ENCODE assay signal across 8 mouse cellular contexts in the genomic region with DNA sequence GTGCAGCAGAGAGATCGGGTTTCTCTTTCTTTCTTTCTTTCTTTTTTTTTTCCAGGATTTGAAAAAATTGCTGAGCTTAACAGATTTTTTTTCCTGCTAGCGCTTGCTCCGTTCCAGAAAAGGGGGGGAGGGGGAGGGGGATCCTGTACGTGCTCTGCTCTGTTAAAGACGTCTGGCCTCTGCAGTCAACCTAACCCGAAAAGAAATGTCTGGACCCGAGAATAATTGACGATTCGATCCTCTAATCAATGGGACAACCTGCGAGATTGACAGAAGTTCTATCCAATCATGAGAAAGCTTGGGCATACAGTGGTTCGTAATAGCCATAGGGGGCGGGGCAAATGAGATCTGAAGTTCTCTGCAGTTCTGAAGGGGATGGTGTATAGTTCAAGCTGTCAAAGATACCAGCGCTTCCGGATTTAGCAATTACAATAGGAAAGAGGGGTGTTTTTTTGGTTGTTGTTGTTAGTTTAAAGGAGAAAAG. TPM values are rescaled to one million over a fixed set of nuclear protein-coding genes. Genes with fewer than 3 reads are reported as not detected.
DNase-seq lines count a peak whose midpoint lies in the region; ATAC-seq and TF ChIP-seq lines count a peak whose summit lies in the region.

No protein-coding gene starts in this region.

- H3K4me2 ChIP-seq in hindbrain, postnatal 0 days (ENCODE audit: low read depth, low read length), result peak overlapping the region; percentile 85

- H3K9ac ChIP-seq in hindbrain, postnatal 0 days (replicated peaks; ENCODE audit: low read length), result peak overlapping the region; percentile 31; the same call in 1 of the 2 replicates

- no peaks in the 10 kb centered on the region for H3K27me3 ChIP-seq in hindbrain, postnatal 0 days (ENCODE audit: insufficient read depth, low read length)

- TF ChIP-seq POLR2A in cortical plate, adult 2 months (IDR thresholded peaks at IDR 0.05; ENCODE audit: extremely low read depth, insufficient read depth, low read length), result no peak

- H3K79me2 ChIP-seq in macrophage (ENCODE audit: inconsistent target), result no peaks in the 10 kb centered on the region

- intact Hi-C loops in gastrocnemius, adult 2 months (cut with DNase I), result loop anchor here (2.0 kb wide), 1 partner anchor 96 kb away; no protein-coding TSS in a partner anchor

- peak; percentile 93 to 99 for DNase-seq in adrenal gland, adult (ENCODE audit: inconsistent age in 2 of 2, low spot score in 1 of 2)
- DNase-seq in gastrocnemius, adult 2 months, result peak; percentile 85
- DNase-seq in hindbrain, postnatal 0 days (ENCODE audit: low spot score), result peak; percentile 98
- peak; percentile 89 to 90 for DNase-seq in left cerebral cortex, adult 18-20 months (ENCODE audit: low spot score in 2 of 2)
- peak; percentile 95 for DNase-seq in retina, postnatal 7 days (ENCODE audit: low read depth, low spot score)
- DNase-seq in urinary bladder, adult 2 months (ENCODE audit: low spot score), result peak; percentile 35

- no peaks in the 10 kb centered on the region for H3K9me3 ChIP-seq in hindbrain, postnatal 0 days (ENCODE audit: low read length)

- WGBS in hindbrain, postnatal 0 days, result under 1% methylated on average over 14 of the region's 14 CpGs
- under 1% methylated on average over 13 of the region's 14 CpGs for WGBS in macrophage (ENCODE audit: missing documents)

- no peaks in the 10 kb centered on the region for H3K36me3 ChIP-seq in hindbrain, postnatal 0 days (ENCODE audit: insufficient read depth, low read length)
- H3K36me3 ChIP-seq in macrophage (ENCODE audit: inconsistent target), result no peaks in the 10 kb centered on the region

- no peak overlapping the region; the same call in 1 of the 2 replicates for H3K27ac ChIP-seq in cortical plate, adult 2 months (ENCODE audit: insufficient read depth, low read length)
- peak overlapping the region; percentile 95 for H3K27ac ChIP-seq in gastrocnemius, adult 2 months
- H3K27ac ChIP-seq in hindbrain, postnatal 0 days, result peak overlapping the region; percentile 82
- H3K27ac ChIP-seq in macrophage, result peak overlapping the region; percentile 84

- H3K4me1 ChIP-seq in cortical plate, adult 2 months (ENCODE audit: control insufficient read depth, insufficient read depth, low read length), result no peaks in the 10 kb centered on the region
- H3K4me1 ChIP-seq in hindbrain, postnatal 0 days (ENCODE audit: insufficient read depth, low read length), result no peaks in the 10 kb centered on the region

- peak; percentile 73 for ATAC-seq in hindbrain, postnatal 0 days

- no peak for TF ChIP-seq CTCF in cortical plate, adult 2 months (IDR thresholded peaks at IDR 0.05; ENCODE audit: extremely low read depth, insufficient read depth, low read length)
- TF ChIP-seq CTCF in gastrocnemius, adult 2 months (IDR thresholded peaks at IDR 0.05), result no peak
- no peak for TF ChIP-seq CTCF in hindbrain, postnatal 0 days (IDR thresholded peaks at IDR 0.05; ENCODE audit: low read depth)

- peak overlapping the region; percentile 61; the same call in 1 of the 2 replicates for H3K4me3 ChIP-seq in cortical plate, adult 2 months (ENCODE audit: insufficient read depth, low read length)
- H3K4me3 ChIP-seq in gastrocnemius, adult 2 months, result peak overlapping the region; percentile 86
- peak overlapping the region; percentile 40 for H3K4me3 ChIP-seq in hindbrain, postnatal 0 days (ENCODE audit: low read length)
- H3K4me3 ChIP-seq in macrophage (ENCODE audit: inconsistent target), result peak overlapping the region; percentile 51

RNA-seq across cellular contexts. Expression of a gene that starts 0.6 kb away (rescaled TPM):
- polyA plus RNA-seq in cortical plate, adult 2 months (2012; rRNA removed), result 21.5 and 24.1 TPM in 2 replicates
- total RNA-seq in gastrocnemius, adult 2 months (2021), result 10 to 100 TPM; 57.0 to 57.8 TPM
- total RNA-seq in hindbrain, postnatal 0 days (2014; rRNA removed), result 73.5 and 97.2 TPM in 2 replicates
- 71.0 and 76.8 TPM in 2 replicates for polyA plus RNA-seq in hindbrain, postnatal 0 days (2015; fragmentation: Nextera tagmentation; extraction: Ambion mirVana)
- 10 to 100 TPM; 54.8 to 59.7 TPM for total RNA-seq in left cerebral cortex, adult 18-20 months (2021)
- 10 to 100 TPM in 25 of 26 experiments, 1 to 10 TPM in 1; 4.6 to 39.4 (median 26.8) TPM for total RNA-seq in macrophage (2018; cell fraction: chromatin; rRNA removed)
- 1 to 10 TPM; 2.9 to 8.9 (median 5.9) TPM for total RNA-seq in macrophage (2018; cell fraction: cytosol; rRNA removed)
- total RNA-seq in macrophage (2018; cell fraction: nucleus; rRNA removed), result 10 to 100 TPM in 14 of 26 experiments, 1 to 10 TPM in 12; 1.8 to 31.4 (median 11.7) TPM
- 1.9 to 2.6 TPM (median 2.4 TPM) in 3 replicates for polyA plus RNA-seq in macrophage (2018)
- 19.6 and 36.7 TPM in 2 replicates for polyA plus RNA-seq in urinary bladder, adult 2 months (2012; rRNA removed)

RNA-seq across cellular contexts. Expression of a gene that starts 4.7 kb away (rescaled TPM):
- polyA plus RNA-seq in cortical plate, adult 2 months (2012; rRNA removed), result 12.7 and 14.3 TPM in 2 replicates
- not detected for total RNA-seq in gastrocnemius, adult 2 months (2021)
- 17.1 and 22.3 TPM in 2 replicates for total RNA-seq in hindbrain, postnatal 0 days (2014; rRNA removed)
- 31.6 and 37.8 TPM in 2 replicates for polyA plus RNA-seq in hindbrain, postnatal 0 days (2015; fragmentation: Nextera tagmentation; extraction: Ambion mirVana)
- 1 to 10 TPM; 6.1 to 7.4 TPM for total RNA-seq in left cerebral cortex, adult 18-20 months (2021)
- not detected for total RNA-seq in macrophage (2018; cell fraction: chromatin; rRNA removed)
- total RNA-seq in macrophage (2018; cell fraction: cytosol; rRNA removed), result not detected
- total RNA-seq in macrophage (2018; cell fraction: nucleus; rRNA removed), result not detected
- not detected in 3 replicates for polyA plus RNA-seq in macrophage (2018)
- polyA plus RNA-seq in urinary bladder, adult 2 months (2012; rRNA removed), result 0.22 and 0.72 TPM in 2 replicates

Comparison
In these comparisons a context has a peak if more than half of its experiments do, and no peak if none do; other contexts are left out.
1. DNase-seq: peak in every context shown above with its lines; median percentile 98 in hindbrain, postnatal 0 days; 96 in adrenal gland, adult; 95 in retina, postnatal 7 days; 90 in left cerebral cortex, adult 18-20 months; 85 in gastrocnemius, adult 2 months; 35 in urinary bladder, adult 2 months.